Mouse (Mus musculus): ENCODE measurements at regions not wholly inside any gene's neighbourhood (a gene's known extent, or its start where the extent isn't known, plus 50 kb on each side); places are given as distances from the start of the nearest gene placed in this dataset.

GRCm38 (mm10) chr7:136434510-136434909, 459.9 kb upstream of the Mgmt start:
- Histone ChIP-seq H3K36me3 (ENCODE audit: control insufficient read depth in 1 of 2, insufficient read depth in 2 of 2, low read length in 2 of 2) (no peaks in the 10 kb centered on the region), H3K9me3 (replicated peaks; ENCODE audit: insufficient read depth, low read length) (no peaks in the 10 kb centered on the region), H3K79me2 (ENCODE audit: control insufficient read depth, insufficient read depth, low read length, poor library complexity) (no peaks in the 10 kb centered on the region), H3K9ac (ENCODE audit: control insufficient read depth, low read depth, low read length, poor library complexity, severe bottlenecking) (no peak overlapping the region), H3K27ac (ENCODE audit: control insufficient read depth, low read depth, low read length) (no peak overlapping the region), H3K4me1 (ENCODE audit: control insufficient read depth in 1 of 2, insufficient read depth in 2 of 2, low read length in 2 of 2) (no peaks in the 10 kb centered on the region), H3K4me3 (ENCODE audit: control insufficient read depth in 1 of 2, insufficient read depth in 1 of 2, low read depth in 2 of 2, low read length in 2 of 2) (no peak overlapping the region), H3K27me3 (ENCODE audit: control insufficient read depth in 1 of 2, insufficient read depth in 2 of 2, low read length in 2 of 2) (no peaks in the 10 kb centered on the region)
- TF ChIP-seq SMC3 (IDR thresholded peaks at IDR 0.05; ENCODE audit: low read depth, low read length) (no peak), NELFE (IDR thresholded peaks at IDR 0.05; ENCODE audit: low read depth, low read length) (no peak), GATA1 (IDR thresholded peaks at IDR 0.05; ENCODE audit: low read depth, low read length) (no peak), MYC (IDR thresholded peaks at IDR 0.05; ENCODE audit: low read depth, low read length) (no peak), GABPA (IDR thresholded peaks at IDR 0.05; ENCODE audit: low read depth, low read length) (no peak), RCOR1 (IDR thresholded peaks at IDR 0.05; ENCODE audit: low read depth, low read length) (no peak), ELF1 (IDR thresholded peaks at IDR 0.05; ENCODE audit: low read depth, low read length) (no peak), POLR2AphosphoS5 (IDR thresholded peaks at IDR 0.05; ENCODE audit: borderline replicate concordance, low read depth, low read length) (no peak), TCF12 (IDR thresholded peaks at IDR 0.05; ENCODE audit: low read depth, low read length) (no peak), RAD21 (IDR thresholded peaks at IDR 0.05; ENCODE audit: low read depth, low read length) (no peak), TAL1 (IDR thresholded peaks at IDR 0.05; ENCODE audit: low read length) (no peak), ETS1 (IDR thresholded peaks at IDR 0.05; ENCODE audit: low read depth, low read length) (no peak), EP300 (IDR thresholded peaks at IDR 0.05; ENCODE audit: low read depth in 1 of 2, low read length in 2 of 2) (no peak), BHLHE40 (IDR thresholded peaks at IDR 0.05; ENCODE audit: borderline replicate concordance, low read depth, low read length) (no peak), TBP (IDR thresholded peaks at IDR 0.05; ENCODE audit: low read depth, low read length) (no peak), ZNF384 (IDR thresholded peaks at IDR 0.05; ENCODE audit: low read depth, low read length) (no peak), USF1 (IDR thresholded peaks at IDR 0.05; ENCODE audit: low read depth, low read length) (no peak), MYB (IDR thresholded peaks at IDR 0.05; ENCODE audit: low read depth, low read length) (no peak), MAX (IDR thresholded peaks at IDR 0.05; ENCODE audit: low read length) (no peak)
- no peak for DNase-seq (ENCODE audit: low read depth, low spot score)

- Histone ChIP-seq H3K27ac (ENCODE audit: control insufficient read depth, low read depth, low read length) (no peak overlapping the region), H3K9ac (ENCODE audit: control insufficient read depth, low read depth, low read length, poor library complexity, severe bottlenecking) (no peak overlapping the region), H3K4me1 (ENCODE audit: control insufficient read depth in 1 of 2, insufficient read depth in 2 of 2, low read length in 2 of 2) (no peaks in the 10 kb centered on the region), H3K36me3 (ENCODE audit: control insufficient read depth in 1 of 2, insufficient read depth in 2 of 2, low read length in 2 of 2) (no peaks in the 10 kb centered on the region), H3K27me3 (ENCODE audit: control insufficient read depth in 1 of 2, insufficient read depth in 2 of 2, low read length in 2 of 2) (no peaks in the 10 kb centered on the region), H3K9me3 (replicated peaks; ENCODE audit: insufficient read depth, low read length) (no peaks in the 10 kb centered on the region), H3K4me3 (ENCODE audit: control insufficient read depth in 1 of 2, insufficient read depth in 1 of 2, low read depth in 2 of 2, low read length in 2 of 2) (no peak overlapping the region), H3K79me2 (ENCODE audit: control insufficient read depth, insufficient read depth, low read length, poor library complexity) (no peaks in the 10 kb centered on the region)
- DNase-seq (ENCODE audit: low read depth, low spot score) = no peak
- TF ChIP-seq ZC3H11A (IDR thresholded peaks at IDR 0.05; ENCODE audit: low read depth, low read length) (no peak), TAL1 (IDR thresholded peaks at IDR 0.05; ENCODE audit: low read length) (no peak), GATA1 (IDR thresholded peaks at IDR 0.05; ENCODE audit: low read depth, low read length) (no peak), JUND (IDR thresholded peaks at IDR 0.05; ENCODE audit: low read depth, low read length) (no peak), MEF2A (IDR thresholded peaks at IDR 0.05; ENCODE audit: extremely low read depth, insufficient replicate concordance, low read depth, low read length, poor library complexity, severe bottlenecking) (no peak), TCF12 (IDR thresholded peaks at IDR 0.05; ENCODE audit: low read depth, low read length) (no peak), ETS1 (IDR thresholded peaks at IDR 0.05; ENCODE audit: low read depth, low read length) (no peak), BHLHE40 (IDR thresholded peaks at IDR 0.05; ENCODE audit: borderline replicate concordance, low read depth, low read length) (no peak), MAZ (IDR thresholded peaks at IDR 0.05; ENCODE audit: low read depth, low read length) (no peak), CHD1 (IDR thresholded peaks at IDR 0.05; ENCODE audit: low read depth, low read length) (no peak), MXI1 (IDR thresholded peaks at IDR 0.05; ENCODE audit: low read depth, low read length) (no peak), ZKSCAN1 (IDR thresholded peaks at IDR 0.05; ENCODE audit: low read depth, low read length) (no peak), HCFC1 (IDR thresholded peaks at IDR 0.05; ENCODE audit: low read depth, low read length) (no peak), USF2 (IDR thresholded peaks at IDR 0.05; ENCODE audit: borderline replicate concordance in 1 of 2, insufficient read depth in 1 of 2, low read depth in 1 of 2, low read length in 2 of 2) (no peak), GABPA (IDR thresholded peaks at IDR 0.05; ENCODE audit: low read depth, low read length) (no peak), CTCF (IDR thresholded peaks at IDR 0.05 in 2 of 3, conservative IDR thresholded peaks at IDR 0.05 in 1 of 3; ENCODE audit: control insufficient read depth in 1 of 3, insufficient read depth in 1 of 3, low read depth in 2 of 3, low read length in 3 of 3, poor library complexity in 1 of 3, severe bottlenecking in 1 of 3) (no peak), CHD2 (IDR thresholded peaks at IDR 0.05; ENCODE audit: low read length) (no peak), ZMIZ1 (IDR thresholded peaks at IDR 0.05; ENCODE audit: low read depth, low read length) (no peak), MYC (IDR thresholded peaks at IDR 0.05; ENCODE audit: low read depth, low read length) (no peak), NELFE (IDR thresholded peaks at IDR 0.05; ENCODE audit: low read depth, low read length) (no peak)
Observed at GRCm38 (mm10) chr7:136443436-136443835, 451.0 kb upstream of the Mgmt start.

Measured in MEL (cell line).